Mouse (Mus musculus) cortical plate, adult 2 months (tissue): Measurements from ENCODE around the gene Slc18a2.

Experiments
- CTCF ChIP-seq: fragments of 200-500 bp; IDR thresholded peaks from 2 replicates; pipeline ENCODE4 v1.5.1; 2011; ENCODE audit warnings: mild to moderate bottlenecking, control low read depth, low read length; ENCODE audit not compliant: insufficient read depth; ENCODE audit errors: extremely low read depth
- POLR2A ChIP-seq: fragments of 200-500 bp; IDR thresholded peaks from 2 replicates; pipeline ENCODE4 v1.6.1; 2011; ENCODE audit warnings: mild to moderate bottlenecking, low read length, control low read depth; ENCODE audit not compliant: insufficient read depth; ENCODE audit errors: extremely low read depth

GRCm38 (mm10) chr19:59235001-59235400 is 25.7 kb upstream of the Slc18a2 start:
- TF ChIP-seq CTCF (no peak), POLR2A (no peak)
